Mouse (Mus musculus) c-Kit-negative CD71-positive TER-119-positive erythroid progenitor cells, embryonic 14.5 days (primary cell): ENCODE results near the gene Plekhg2.

Experiments used
- DNase-seq: peaks from one replicate; pipeline ENCODE4 v3.0.0-alpha.2; 2013; ENCODE audit warnings: low read depth, low spot score

The Plekhg2 gene

DNA sequence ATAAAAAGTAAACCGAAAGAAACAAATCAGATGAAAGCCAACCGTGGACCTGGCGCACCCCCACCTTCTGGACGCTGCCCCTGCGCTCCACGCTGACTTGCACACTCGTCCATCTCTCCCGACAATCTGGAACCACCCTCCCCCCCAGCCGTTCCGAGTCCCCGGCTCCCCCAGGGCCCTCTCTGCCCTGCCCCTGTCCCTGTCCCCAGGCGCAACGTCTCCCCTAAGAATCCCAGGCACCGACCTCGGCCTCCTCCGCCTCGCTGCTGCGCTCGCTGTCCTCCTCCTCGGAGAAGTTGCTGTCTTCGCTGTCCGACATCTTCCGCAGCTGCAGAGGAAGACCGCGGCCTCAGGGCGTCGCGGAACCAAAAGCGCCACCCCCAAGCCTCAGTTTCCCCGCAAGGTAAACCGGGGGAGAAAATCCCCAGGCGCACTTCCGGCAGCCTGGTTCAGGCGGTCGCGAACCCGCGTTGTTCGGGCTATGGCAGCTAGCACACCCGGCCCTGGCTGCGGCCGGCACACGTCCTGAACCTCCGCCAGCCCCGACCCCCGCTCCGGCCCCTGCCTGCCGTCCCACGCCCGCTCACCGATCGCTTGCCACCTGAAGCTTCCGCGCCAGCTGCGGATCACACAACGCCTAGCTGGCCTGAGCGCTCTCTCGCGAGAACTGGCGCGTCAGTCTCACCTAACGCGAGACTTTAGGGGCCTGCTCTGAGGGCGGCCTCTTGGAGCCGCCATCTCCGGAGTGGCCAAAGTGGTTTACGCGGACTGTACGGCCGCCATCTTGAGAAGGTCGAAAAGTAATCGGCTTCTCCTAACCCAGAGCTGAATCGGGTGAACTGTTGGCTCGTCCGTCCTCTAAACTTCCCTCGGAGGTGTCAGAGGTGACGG is 34.0 kb downstream of the Plekhg2 start, which contains the start of gene Supt5:
TSS of gene Supt5 (minus strand) at position 639 of the 891 bp plus-strand sequence.
- peak; percentile 99 for DNase-seq

DNA sequence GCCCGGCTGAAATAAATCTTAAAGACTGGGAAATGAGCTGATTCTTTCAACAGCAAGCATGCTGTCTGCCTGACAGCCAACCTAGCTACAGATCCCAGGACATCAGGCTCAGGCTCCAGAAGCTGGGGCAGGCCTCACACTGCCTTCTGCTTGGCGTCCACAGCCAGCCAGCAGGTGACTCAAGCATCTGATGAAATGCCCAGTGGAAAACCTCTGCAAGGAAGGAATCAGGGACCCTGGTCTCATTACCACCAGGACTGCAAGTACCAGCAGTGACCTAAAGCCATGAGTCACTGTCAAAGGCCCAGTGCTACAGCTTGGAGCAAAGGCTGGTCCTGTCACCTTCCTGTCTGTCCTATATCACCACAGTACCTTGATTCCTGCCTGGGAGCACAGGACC is 36.9 kb downstream of the Plekhg2 start:
- DNase-seq: no peak

DNA sequence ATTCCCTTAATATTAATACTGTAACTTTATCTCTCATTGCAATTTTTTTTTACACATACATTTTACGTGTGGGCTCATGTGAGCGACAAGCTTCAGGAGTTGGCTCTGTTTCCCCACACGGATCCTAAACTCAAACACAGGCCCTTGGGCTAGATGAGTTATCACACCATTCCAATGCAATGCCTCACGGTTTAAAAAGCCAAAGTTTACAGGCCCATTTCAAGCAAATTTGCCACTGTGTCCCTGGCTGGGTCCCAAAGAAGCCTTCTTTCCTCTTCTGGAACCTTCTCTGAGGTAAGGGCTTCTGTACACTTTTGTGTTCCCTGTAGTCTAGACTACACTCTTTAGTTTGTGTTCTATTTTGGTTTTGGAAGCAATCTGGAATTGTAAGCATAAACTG is 37.9 kb downstream of the Plekhg2 start:
- DNase-seq: no peak

DNA sequence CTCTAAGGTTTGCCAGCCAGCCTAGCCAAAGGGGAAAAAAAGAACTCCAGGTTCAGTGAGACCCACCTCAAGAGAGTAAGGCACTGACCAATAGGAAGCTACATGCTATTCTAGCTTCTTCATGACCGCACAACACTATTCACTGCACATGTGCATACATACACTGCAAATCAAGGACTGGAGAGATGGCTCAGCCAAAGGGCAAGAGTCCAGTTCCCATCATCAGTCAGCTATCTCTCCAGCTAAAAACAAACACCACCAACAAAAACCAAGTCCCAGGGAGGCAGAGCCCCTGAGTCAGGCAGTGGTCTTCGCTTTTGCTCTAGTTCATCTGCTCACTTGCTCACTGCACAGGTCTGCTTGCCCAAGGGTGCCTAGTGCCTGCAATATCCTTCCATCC is 44.1 kb downstream of the Plekhg2 start:
- DNase-seq: no peak

DNA sequence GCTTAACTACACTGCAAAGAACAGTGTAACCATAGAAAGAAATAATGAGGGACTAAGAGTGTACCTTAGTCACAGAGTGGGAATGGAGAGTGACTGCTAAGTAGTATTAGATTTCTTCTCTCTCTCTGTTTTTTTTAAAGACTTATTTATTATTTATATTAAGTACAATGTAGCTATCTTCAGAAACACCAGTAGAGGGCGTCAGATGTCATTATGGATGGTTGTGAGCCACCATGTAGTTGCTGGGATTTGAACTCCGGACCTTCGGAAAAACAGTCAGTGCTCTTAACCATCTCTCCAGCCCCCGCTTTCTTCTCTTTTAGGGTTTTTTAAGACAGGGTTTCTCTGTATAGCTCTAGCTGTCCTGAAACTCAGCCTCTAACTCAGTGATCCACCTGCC is 45.9 kb downstream of the Plekhg2 start:
- no peak for DNase-seq

DNA sequence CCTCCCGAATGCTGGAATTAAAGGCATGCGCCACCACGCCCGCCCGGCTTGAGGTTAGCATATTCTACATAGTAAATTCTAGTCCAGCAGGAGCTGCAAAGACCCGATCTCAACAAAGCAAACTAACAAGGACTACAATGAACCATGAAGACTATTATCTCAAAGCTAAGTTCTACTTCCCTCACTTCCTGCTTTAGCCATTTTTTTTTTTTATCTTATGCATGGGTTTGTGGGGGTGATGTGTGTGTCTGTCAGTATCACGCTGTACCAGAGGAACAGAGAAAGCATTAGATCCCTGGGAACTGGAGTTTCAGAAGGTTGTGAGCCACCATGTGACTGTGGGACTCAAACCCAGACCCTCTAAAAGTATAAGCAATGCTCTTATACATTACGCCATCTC is 47.1 kb downstream of the Plekhg2 start:
- no peak for DNase-seq

DNA sequence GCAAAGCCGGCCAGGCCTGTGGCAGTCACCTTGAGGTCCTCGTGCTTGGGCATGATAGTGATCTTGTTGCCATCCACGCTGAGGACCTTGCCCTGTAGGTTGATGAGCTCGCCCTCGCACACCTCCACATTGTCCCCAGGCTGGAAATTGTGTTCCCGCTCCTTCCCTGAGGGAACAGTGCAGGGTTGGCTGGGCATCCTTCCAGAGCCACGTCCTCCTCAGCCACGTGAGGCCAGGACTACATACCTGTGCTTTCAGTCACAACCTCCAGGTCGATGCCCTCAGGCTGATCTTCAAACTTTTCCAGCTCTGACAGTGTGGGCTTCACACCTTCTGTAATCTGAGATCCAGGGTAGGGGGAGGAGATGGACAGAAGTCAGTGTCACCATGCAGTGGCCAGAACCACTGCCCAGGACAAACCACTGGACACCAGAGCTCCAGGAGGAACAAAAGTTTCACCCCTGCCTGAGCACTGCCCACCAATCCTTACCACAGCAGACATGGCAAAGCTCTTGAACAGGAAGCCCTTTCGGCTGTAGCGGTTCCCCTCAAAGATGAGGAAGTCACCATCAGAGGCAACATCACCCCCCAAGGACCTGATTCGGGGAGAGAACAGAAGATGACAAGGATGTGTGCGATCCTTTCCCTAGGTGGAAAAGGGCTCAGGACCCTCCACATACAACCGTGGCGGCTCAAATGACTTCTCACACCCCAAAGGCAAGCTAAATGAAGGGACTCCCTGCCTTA is 50.3 kb downstream of the Plekhg2 start:
- no peak for DNase-seq

DNA sequence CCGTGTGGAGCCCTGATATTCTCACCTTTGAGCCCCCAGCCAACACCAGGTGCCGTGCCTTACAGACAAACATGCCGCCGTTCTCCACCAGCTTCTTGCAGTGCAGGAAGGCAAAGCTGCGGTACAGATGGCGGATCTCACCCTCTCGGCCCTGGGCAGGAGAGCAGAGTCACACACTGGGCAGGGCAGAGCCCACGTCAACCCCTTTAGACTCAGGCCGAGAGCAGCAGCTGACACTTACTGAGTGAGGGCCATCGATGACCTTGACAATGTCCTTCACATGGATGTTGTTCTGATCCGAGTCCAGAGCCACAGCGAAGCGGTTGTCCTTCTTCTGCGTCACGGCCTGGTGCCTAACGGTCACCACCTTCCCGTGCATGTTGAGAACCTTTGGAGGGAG is 53.7 kb downstream of the Plekhg2 start:
- DNase-seq: no peak

DNA sequence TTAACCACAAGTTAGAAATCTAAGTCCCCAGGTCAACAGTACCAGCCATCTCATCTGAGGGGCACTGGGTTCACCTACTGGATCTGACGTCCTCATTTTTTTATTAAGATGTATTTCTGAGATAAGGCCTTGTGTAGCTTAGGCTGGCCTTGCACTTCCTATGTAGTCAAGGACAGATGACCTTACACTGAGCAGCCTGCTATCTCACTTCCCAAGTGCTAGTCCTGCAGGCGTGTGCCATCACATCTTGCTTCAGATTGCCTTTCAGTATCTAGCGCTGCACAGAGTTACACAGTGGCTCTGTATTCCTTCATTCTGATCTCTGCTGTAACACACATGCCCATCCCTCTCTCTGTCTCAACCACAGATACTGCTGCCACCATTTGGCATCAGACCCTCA is 54.4 kb downstream of the Plekhg2 start:
- DNase-seq: no peak

DNA sequence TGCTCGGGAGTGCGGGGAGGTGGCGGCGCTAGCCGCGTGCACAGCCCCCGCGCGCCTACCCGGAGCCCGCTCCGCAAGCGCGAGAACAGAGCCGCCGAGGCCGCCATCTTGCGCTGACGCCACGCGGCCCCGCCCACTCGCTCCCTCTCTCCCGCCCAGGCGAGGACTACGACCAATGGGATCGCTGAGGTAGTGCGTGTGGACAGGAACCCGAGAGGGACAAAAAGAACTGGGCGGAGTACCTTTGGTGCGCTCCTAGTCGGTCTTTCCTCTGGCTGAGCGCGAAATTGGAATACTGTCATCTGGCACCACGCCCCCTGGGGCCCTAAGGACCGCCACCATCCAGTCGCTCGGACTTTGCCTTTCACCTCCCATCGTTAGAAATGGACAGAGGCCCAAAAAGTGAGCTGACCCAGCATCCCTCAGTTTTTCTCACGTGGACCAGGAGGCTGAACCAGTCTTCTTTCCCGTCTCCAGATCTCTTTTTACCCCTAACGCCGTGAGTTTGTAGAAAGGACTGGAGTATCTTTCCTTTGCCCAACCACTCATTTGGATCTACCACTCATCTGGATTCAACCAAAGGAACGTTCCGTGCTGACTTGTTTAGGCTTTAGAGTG is 60.4 kb downstream of the Plekhg2 start, which contains the start of gene Timm50:
TSS of gene Timm50 (minus strand) at position 147 of the 618 bp plus-strand sequence.
- DNase-seq: peak; percentile 95

DNA sequence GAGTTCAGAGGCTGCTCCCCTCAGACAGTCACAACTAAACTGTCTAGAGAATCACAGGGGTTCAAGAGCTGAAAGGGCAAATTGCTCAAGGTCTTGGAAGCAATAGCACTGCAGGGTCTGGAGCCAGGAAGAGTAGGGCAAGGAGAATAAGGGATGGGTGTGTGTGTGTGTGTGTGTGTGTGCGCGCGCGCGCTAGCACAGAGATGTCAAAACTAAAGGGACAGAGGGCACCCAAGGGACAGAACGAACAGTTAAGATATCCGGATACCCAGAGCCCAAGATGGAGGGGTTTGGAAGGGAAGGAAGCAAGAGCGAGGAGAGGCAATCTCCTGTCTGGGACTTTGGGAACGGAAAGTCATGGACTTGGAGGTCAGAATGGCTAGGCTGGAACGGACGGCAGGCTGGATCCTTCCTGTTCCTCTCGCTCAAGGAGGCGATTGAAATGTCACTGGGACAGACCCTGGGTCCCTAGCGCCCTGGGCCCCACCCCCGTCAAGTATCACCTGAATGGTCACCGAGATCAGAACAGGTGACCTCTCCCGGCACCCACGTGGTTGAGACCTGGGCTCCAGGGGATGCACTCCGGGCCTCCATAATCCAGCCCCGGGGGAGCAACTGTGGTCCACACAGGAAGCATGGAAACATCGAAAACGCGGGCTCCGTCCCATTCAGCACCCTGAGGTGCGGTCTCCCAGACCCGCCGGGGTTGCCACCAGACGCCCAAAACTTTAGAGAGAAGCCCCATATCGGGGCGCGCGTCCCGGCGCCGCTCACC is 61.1 kb downstream of the Plekhg2 start:
- no peak for DNase-seq

DNA sequence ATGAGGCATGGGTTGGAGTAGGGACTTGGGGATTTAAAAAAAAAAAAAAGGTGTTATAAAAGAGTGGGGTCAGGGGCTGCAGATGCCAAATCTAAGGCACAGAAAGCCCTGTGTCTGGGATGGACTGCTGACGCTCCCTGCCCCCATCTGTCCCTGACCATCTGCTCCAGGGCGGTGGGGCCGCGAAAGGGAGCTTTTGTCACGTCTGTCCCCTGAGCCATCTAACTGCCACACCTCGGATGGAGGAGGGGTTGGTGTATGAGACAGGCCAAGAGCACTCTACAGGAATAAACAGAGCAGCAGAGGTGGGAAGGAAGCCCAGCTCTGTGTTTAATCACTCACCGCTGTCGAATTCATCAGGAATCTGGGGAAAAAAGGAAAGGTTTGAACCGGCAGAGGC is 62.7 kb downstream of the Plekhg2 start:
- no peak for DNase-seq
